Mouse (Mus musculus) mesoderm, embryonic 11.5 days (tissue): Measurements from ENCODE around the gene Ptpn4.

Experiments used
- DNase-seq: peaks from one replicate; pipeline ENCODE4 v3.0.0-alpha.2; 2012; ENCODE audit warnings: low read depth, low spot score

Gene Ptpn4

DNA sequence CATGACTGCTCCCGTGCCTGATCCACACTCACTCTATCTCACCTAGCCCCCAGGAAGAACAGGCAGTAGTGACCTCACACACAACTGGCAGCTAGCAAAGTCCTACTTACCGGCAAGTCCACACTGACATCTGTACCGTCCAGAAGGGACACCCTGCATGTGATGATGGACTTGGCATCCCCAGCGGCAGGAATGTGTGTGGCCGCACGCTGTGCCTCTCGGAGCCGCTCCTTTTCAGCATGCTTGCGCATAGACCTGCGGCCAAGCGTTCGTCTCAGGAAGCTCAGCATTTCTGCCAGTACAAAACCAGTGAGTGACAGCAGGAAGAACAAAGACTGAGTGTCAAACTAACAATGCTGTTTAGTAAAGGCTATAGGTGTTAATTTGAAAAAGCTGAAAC, 195.0 kb downstream of the Ptpn4 start:
- DNase-seq: peak; percentile 41

GRCm38 (mm10) chr1:119641090-119641812, 196.2 kb downstream of the Ptpn4 start:
- no peak for DNase-seq

DNA sequence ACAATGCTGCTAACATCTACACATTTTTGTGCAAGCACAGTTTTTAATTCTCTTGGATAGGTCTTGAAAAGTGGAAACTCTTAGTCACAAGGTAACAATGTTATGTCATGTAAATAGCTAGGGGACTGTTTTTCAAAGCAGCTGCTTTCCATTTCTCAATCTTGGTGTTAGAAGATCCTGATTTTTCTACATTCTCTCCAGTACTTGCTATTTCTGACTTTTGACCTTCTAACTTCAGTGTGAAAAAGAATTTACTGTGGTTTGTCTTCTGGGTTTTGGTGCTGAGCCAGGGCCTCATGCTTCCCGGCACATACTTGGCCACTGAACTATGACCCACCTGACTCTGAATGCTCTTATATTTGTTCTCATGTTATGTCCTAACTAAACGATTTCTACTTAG, 197.4 kb downstream of the Ptpn4 start:
- DNase-seq: no peak

GRCm38 (mm10) chr1:119637188-119638023, 200.0 kb downstream of the Ptpn4 start:
- DNase-seq: no peak

GRCm38 (mm10) chr1:119634746-119635145, 202.7 kb downstream of the Ptpn4 start:
- no peak for DNase-seq

DNA sequence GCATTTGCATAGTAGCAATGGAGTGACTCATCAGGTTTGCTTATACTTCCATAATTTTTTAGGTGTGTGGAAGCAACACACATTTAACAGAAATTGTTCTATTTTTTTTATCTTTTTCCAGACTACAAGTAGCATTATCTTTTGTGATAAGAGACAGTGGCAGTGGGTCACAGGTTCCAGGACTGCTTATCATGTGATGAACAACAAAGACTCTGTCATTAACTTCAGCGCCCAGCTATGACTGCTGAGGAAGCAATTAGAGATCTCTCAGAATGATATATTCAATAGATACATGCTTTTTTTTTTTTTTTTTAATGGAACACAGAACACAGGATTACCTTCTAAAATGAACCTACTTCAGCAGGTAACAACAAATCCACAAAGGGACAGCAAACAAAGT, 207.0 kb downstream of the Ptpn4 start:
- no peak for DNase-seq

- DNase-seq: no peak
Measured at GRCm38 (mm10) chr1:119626837-119627236, 210.6 kb downstream of the Ptpn4 start.

- DNase-seq: no peak
Measured at GRCm38 (mm10) chr1:119624444-119624843, 213.0 kb downstream of the Ptpn4 start.

DNA sequence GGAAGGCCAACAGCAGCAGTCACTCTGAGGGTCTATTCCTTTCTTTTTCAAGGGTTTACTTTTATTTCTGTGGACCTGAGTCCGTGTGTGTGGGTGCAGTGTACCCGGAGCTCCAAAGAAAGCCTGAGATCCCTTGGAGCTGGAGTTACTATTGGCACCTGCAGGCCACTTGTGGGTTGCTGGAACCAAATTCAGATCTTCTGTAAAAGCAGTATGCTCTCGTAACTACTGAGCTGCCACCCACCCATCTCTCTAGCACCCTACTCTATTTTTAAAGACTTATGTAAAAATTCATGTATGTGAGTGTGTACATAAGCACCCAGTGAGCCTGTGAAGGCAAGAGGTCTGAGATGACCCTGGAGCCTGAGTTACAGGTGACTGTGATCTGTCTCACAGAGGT, 232.0 kb downstream of the Ptpn4 start:
- DNase-seq: no peak
